Mouse (Mus musculus): ENCODE measurements around the gene 4930562C15Rik.

DNA sequence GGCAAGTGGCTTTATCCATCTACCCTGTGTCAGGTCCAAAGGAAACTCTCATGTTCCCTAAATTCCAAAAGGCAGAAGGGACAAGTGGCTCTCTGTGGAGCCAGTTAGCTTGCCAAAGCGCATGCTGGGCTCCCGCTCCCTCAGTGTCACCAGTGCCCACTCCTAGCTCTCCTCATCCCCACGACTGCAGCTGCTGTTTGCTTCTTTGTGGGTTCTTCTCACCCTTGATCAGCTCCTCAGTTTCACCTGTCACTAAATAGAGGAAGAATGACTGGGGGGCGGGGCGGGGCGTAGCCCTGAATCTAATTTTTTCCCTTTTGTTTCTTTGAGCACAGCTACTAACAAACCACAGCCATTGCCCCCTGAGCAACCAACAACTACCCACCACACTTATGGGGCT lies 63.7 kb downstream of the 4930562C15Rik start:
- TF ChIP-seq CTCF (IDR thresholded peaks at IDR 0.05; ENCODE audit: borderline replicate concordance, extremely low read depth, insufficient read depth, insufficient read length) (no peak), POLR2A (IDR thresholded peaks at IDR 0.05; ENCODE audit: borderline replicate concordance, extremely low read depth, insufficient read depth, insufficient read length, poor library complexity, severe bottlenecking) (no peak)

Measured in brain, embryonic 14.5 days (tissue).